Mouse (Mus musculus) ES-Bruce4 (cell line): ENCODE measurements at regions not wholly inside any gene's neighbourhood (a gene's known extent, or its start where the extent isn't known, plus 50 kb on each side); places are given as distances from the start of the nearest gene placed in this dataset.

Experiments used
- CTCF ChIP-seq: IDR thresholded peaks from one replicate; pipeline ENCODE4 v1.8.1; 2011; ENCODE audit warnings: low read depth, low read length
- POLR2A ChIP-seq: IDR thresholded peaks from one replicate; pipeline ENCODE4 v1.8.1; 2011; ENCODE audit warnings: low read length; ENCODE audit not compliant: insufficient read depth

- TF ChIP-seq CTCF (no peak), POLR2A (no peak)
Measured at GRCm38 (mm10) chr4:106167716-106168115, 148.3 kb upstream of the Usp24 start.
